Mouse (Mus musculus) urinary bladder, postnatal 14 days (tissue): ENCODE data around the gene Frmd4b.

Source experiments
- DNase-seq: peaks from one replicate; pipeline ENCODE4 v3.0.0; 2021; ENCODE audit warnings: low spot score

Gene Frmd4b

DNA sequence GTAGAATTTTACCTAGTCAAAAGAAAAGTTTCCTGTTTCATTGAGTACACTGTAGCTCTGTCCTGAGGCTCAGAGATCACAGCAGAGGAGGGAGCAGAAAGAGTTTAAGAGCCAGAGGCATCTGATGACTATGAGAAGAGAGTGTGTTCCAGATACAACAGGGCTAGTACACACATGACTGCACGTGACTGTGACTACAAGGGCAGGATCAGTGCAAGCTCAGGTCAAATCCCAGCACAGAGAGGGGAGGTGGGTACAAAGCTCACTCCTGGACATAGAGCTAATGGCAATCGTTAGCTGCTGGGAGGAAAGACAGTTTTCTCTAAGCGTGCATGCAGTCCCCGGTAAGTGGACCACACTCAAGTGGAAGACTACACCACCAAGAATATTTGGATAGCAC, 37.6 kb downstream of the Frmd4b start:
- DNase-seq = no peak

DNA sequence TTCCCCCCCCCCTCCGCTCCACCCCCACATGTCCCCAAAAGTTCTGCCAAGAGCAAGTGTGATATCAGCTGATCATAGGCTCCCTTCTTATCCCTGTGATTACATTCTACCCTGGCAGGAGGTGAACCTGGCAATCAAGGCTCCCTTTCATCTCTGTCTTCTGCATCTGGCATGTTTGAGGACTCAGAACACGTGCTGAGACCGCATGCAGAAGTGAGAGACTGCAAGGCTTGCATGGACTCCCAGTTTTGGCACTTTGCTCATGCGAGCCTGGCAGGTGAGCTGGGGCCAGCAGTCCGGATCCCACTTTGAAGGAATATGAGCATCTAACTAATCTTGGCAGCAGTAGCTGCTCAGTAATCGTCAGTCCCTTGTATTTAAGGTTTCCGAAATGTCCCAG, 39.1 kb downstream of the Frmd4b start:
- DNase-seq = no peak

DNA sequence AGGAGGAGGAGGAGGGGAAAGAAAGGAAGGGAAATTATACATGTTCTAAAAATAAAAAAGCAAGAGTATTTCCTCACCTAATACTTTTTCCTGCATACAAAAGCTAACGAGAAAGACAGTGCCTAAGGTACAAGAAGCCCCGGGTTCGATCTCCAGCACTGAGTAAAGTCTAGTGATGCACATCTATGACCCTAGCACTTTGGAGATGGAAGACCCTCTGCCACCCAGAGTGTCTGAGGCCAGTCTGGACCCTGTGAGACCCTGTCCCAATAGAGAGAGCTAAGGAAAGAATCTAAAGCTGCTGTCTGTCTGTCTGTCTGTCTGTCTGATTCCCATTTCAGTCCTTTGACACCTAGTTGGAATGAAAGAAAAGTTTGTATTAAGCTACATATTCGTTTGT, 40.0 kb downstream of the Frmd4b start:
- DNase-seq = no peak

DNA sequence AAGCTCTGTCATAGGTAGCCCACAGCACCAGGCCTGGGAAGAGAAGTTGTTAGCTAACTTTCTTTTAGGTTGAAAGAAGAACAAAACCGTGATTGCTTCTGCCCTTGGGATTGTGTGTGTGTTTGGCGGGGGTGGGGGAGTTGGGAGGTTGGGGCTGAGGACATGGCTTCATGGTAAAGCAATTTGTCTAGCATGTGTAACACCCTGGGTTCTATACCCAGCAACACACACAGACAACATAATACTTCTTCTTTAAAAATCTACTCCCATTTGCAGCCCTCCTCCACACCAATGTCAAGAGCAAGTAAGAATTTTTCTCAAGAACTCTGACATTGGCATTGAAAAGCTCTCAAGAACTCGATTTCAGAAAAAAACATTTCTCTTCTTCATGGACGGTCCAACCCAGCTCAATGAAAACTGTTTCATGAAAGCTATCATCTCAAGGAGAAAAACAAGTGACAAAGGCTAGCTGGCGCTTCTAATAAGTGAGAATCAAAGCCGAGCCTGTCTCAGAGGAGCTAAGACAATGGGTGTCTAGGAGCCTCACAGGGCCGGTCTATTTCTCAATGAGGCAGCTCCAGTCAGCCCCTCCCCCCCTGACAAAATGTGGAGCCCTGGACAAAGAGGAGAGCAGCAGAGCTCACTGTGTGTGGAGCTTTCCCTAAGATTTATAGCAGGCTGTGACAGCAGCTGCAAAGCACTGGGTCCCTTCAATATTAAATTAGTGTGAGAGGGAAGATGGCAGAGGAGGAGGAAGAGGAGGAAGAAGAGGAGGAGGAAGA, 40.6 kb downstream of the Frmd4b start:
- DNase-seq = no peak

DNA sequence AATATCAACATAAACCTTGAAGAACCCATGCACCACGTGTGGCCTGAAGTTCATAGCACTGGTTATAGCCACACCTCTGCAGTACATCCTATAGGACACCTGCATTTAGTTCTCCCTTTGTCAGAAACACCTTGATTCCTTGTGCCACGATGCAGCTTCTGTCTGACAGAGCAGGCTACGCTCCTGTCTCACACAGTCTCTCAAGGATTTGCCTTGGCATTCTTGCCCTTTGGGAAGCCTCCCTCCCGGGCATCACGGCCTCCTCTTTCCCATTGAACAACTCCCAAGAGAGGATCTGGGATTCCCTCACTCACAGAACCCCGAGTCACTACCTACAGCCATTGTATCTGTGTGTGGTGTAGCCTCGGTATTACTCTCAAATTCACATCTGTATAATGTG, 41.2 kb downstream of the Frmd4b start:
- no peak for DNase-seq

DNA sequence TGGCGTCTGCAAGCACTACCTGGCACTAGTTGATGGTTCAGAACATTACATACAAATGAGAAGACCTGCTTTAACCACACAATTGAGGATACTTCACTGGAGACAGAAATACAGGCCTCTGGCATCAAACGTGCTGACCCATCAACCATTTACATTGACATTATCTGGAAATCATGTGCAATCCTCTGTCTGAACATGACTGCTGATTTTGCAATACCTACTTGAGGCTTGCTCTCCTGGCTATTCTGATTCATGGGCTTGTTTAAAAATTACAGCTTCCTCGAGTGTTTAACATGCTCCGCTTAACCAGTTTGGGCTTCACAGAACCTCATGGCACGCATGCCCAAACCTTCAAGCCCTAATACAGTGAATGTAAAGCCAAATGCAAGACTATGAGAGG, 42.4 kb downstream of the Frmd4b start:
- DNase-seq = no peak

DNA sequence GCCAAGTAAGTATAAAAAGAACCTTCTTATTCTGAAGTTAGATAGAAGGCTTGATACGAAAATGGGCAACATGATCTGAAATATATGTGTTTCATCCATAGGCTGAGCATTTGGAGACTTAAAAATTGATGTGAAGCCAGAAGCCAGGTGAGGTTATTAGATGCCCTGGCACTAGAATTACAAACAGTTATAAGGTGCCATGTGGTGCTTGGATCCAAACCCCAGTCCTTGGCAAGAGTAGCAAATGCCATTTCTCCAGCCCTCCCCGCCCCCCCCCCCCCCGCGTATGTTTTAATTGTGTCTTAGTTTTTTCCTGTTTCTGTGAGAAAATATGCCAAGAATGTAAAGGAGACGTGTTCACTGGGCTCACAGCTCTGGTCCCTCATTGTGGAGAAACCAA, 45.1 kb downstream of the Frmd4b start:
- no peak for DNase-seq

DNA sequence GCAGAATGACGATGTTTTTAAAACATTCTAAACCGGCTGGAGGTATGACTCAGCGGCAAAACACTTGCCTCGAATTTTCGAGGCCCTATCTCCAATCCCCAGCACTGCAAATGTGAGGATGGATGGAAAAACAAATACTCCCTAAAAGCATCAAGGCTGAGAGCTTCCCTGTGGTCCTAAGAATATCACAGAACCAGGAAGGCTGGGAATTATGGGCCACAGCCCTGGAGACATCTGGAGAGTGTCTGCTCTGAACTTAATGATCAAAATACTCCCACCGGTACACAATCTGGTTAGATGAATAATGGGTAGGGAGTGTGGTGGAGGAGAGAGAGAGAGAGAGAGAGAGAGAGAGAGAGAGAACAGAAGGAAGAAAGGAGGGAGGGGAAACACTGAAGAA, 48.8 kb downstream of the Frmd4b start:
- no peak for DNase-seq

DNA sequence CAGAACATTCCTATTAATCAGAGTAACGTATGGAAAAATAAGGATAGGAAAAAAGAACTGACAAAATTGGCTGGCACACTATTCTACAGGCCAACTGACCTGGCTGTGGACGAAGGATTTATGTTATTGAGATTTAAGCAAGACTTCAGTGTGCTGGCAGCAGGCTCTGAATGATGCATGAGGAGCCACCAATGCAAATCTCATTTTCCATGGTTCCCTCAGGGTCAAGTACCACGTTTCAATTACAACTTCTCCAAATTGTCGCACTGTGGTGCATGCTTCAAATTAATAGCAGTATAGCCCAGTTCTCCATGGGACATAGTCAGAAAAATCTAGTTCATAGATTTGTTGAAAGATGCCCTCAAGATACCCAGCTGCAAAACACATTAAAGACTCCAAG, 50.6 kb downstream of the Frmd4b start:
- no peak for DNase-seq

DNA sequence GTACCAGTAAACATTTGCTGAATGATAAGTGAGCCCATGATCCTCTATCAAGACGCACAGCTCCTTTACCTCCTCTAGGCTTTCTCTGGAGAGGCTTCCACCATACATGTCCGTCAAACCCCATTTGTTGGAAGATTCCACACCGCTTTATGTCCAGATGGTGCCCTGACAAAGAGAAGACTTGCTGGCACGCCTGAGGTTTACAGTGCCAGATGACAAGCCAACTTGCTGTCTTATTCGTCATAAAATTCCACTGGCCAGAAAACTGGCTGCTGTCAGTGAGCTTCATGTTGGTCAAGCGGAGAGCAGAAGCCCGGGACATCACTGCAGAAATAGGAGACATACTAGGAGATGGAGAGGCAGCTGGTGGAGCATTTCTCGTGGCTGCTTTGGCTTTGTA, 60.2 kb downstream of the Frmd4b start:
- DNase-seq = no peak

DNA sequence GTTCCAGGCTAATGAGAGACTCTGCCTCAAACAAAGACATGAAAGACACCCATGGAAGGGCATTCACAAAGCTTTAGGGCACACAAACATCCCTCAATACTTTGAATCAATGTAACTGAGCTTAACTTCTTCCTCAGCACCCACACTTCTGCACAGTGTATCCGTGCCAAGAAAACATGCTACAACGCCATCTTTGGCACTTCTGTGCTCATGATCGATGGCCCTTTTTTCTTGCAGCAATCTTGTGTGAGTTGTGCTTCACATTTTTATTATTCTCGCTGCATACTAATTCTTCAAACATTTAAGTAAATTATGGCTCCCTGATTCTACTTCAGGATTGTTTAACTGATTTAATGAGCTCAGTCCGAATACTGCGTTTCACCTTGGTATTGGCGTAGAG, 61.7 kb downstream of the Frmd4b start:
- DNase-seq = no peak

DNA sequence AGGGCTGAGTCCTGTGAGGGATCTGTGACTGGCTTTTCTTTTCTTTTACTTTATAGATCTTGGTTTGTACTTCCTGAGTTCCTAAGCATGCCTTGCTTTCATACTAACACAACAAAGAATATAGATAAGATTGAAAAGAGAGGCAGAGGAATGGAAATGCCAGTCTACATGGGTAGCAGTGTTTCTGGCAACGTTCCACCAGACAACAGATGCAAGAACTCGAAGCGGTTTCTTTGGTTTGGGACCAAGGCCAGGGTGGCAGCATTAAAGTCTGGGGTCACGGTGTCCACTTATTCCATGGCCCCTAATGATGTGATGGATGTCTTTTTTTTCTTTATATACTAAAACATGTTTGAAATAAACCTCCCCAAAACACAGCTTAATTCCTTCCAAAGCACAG, 63.9 kb downstream of the Frmd4b start:
- DNase-seq = no peak

DNA sequence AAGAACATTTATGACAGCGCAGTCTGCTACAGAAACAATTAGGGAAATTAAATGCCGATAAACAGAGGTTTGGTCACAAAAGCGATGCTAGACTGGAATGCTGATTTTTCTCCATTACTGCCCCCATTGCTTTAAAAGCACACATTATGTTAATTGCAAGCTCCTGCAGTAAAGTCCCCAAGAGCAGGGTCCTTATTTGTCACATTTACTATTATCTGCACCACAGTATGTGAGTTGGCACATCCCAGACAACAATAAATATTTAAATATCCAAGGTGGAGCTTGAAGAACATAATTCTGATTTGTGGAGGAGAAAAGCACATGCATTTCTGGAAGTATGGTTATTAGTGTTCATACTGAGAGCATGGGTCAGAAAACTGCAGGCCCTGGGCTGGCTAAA, 64.8 kb downstream of the Frmd4b start:
- DNase-seq = no peak

DNA sequence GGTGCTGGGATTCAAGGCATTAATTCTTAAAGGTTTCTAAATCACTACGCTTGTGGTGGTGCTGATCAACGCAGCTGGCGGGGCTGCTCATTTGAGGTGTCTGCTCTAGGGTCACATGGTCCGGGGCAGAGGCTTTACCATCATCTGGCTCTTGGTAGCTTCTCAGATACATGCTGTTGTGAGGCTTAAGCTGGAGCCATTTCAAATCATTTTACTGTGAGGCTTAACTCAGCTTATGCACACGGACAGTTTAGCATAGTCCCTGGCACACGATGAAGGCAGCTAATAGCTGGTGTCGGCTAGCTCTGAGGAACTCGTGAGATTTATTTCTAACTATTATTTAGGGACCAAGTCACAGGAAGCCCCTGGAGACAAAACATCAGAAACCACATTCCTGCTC, 65.5 kb downstream of the Frmd4b start:
- no peak for DNase-seq

DNA sequence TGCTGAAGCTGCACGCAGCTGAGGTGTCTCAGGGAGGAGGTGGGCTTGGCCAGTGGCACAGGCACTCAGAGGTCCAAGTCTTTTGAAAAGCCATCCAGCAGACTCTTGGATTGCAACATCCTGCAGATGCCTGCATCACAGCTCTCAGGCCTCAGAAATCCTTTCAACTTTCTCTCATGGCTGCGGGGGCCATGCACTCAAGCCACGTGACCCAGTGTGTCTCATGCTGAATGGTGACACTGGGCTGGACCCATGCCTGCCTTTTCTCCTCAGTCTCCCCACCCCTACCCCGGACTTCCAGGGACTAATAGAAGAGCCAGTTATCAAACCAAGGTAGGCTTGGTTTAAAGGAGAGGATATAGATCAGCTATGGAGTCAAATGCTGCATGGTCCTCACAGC, 66.2 kb downstream of the Frmd4b start:
- no peak for DNase-seq

DNA sequence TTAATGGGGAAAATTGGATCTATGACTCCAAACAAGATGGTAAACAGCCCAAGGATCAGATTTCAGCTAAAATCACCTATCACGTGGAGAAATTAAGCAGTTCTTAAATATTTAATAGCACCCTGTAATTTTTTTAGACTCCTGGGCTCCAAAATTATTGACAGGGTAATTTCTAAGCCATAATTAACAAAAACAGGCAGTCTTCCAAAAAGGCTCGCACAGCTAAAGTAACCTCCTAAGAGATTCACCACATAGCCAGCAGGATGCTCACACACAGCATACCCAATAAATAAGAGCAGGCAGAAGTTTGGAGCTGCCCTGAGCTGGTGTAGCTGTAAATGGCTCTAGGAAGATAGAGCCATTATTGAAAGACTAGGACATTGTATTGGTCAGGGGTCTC, 76.9 kb downstream of the Frmd4b start:
- no peak for DNase-seq

DNA sequence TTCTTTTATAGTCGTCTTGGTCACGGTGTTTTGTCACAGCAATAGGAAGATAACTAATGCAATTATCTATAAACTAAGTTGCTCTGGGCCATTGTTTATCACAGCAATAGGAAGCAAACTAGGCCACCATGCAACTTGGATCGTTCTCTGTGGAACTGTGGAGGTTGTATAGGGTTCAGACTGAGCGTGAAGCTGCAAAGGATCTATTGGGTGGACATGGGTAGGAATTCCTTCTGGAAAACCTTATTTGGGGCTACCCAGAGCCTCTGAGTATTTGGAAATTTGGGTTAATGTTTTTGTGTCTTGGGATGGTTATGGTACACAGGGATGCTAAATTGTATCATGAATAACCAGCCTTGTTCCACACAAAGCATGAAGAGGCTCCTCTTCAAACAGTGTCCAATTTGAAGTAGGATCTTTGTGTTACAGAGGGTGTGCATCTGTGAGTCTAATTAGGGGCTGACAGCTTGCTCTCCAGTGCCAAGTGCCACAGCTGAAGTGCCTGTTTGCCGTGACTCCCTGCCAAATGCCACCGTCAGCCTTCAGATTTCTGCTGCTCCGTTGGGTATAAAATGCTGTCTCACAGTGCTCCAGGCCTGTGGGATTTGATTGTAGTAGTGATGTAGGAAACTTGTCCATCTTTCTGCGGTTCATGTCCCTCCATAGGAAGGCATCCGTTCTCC, 81.4 kb downstream of the Frmd4b start:
- no peak for DNase-seq

DNA sequence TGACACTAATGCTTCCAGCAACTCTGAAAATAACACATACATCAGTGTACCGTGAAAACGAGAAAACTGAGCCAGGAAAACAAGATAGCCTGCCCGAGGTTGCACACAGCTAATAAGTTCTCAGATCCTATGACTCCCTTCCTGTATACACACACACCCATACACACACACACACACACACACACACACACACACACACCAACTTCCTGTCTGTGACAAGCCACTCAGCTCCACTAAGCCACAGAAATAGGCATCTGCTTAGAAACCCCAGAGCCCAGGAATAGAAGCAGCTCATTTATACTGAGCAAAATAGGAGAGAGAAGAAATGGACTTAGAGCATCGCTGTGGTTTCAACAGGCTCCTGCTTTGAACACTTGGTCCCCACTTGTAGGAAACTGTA, 86.3 kb downstream of the Frmd4b start:
- DNase-seq = no peak

DNA sequence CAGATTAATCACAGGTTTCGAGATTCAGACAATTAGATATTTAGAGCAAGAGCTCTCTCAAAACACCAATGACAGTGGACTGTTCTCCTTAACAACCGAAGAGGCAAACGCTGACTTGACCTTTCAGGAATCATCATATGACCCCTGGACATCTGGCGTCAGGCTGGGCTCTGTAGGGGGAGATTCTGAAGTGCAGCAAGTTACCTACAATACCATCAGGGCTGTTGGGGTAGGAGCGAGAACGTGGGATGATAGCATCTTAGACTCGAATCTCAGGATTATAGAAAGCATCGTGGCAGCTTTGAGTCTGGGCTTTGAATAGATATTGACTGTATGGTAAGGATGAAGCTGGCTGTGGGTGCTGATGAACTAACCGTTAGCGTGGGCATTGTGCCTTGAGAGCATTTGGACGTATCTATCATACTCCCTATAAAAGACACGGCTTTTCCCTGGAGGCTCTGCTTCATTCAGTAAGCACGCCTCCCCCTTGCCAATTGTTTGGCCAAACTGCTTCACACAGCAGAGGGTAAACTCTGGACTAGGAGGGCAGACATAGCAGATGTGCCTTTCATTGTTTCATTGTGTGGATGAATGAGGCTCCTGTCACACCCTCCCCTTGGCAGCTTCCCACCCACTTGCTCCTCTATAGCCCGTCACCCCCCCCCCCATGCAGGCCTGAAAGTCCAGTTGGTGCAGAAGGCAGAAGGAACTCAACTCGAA, 88.2 kb downstream of the Frmd4b start:
- no peak for DNase-seq

DNA sequence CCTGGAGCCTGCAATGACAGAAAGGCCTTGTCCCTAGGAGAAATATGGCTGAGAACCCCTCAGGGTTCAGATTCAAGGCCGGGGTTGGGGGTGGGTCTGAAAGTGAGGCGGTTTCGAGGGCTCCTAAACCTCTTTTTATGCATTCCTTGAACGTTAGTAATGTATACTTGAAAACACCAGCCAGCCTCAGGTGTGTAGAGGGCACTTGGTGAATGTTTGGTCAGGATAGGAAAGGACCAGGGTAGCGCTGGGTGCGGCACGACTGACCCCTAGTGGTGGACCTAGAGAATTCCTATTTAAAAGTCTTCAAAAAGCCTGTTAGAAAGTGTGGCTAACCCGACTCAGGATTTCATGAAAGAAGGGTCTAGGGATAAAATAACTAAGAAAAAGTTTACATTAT, 91.2 kb downstream of the Frmd4b start:
- DNase-seq = peak; percentile 38

DNA sequence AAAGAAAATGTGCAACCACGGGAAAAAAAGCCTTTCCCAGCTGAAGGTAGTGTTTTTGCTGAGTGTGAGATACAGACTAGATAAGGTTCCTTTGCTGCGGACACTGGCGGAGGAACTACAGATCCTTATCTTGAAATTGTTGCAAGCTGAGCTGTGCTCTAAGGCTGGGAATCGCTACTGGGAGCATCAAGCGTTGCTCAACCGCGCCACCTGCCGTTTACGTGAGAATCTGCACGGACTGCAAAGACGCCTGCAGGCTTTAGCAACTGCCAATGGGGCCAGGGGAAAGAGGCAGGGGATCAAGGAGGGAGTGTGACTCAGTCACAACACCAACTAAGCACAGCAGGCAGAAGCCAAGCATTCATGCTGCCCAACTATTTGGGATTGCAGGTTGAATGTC, 94.2 kb downstream of the Frmd4b start:
- peak; percentile 85 for DNase-seq

DNA sequence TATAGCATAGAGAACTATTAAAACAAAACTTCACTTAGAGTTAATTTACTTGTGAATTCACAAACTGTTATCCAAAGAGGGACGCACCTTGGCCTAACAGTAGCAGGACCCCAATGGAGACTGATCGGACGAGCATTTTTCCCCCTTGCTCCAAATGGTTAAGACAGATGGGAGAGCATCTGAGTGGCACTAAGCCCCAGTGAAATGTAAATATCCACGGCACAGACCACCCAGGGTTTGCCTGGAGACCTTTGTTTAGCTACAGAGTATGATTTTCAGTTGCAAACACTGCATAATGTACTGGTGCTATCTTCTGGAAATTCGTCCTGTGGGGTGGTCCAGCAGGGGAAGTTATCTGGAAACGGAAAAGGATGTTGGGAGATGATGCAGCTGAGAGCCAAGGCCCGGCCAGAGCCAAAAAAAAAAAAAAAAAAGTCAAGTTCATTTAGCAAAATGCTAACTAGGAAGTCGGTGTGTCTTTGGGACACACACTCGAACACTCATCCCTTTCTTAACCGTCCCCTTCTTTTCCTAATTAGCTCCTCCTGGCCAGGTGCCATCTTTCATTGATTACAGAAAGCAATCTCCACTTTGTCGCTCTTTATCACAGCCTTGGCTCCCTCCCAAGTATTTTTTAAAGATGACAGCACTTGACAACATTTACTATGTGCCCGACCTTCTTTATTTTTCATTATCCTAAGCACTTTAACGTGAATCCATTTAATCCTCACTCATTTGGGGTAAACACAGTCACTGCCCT, 95.9 kb downstream of the Frmd4b start:
- DNase-seq = no peak

DNA sequence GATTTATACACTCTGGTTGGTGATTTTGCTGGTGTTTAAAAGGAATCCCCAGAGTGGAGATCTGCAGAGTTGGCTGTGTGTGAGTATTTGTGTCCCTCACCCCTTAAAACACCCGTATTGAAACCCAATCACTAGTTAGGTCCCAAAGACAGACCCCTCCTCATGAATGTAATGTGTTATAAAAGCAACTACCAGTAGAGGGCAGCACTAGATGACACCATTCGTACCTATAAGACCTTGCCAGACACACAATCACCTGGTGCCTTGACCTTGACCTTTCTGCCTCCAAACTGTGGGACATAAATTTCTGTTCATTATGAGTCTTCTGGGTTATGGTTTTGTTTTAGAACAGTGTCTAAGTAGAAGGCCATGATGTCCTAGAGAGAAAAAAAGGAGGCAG, 96.8 kb downstream of the Frmd4b start:
- no peak for DNase-seq
